ENCODE assay signal across 8 mouse cellular contexts in the genomic region with DNA sequence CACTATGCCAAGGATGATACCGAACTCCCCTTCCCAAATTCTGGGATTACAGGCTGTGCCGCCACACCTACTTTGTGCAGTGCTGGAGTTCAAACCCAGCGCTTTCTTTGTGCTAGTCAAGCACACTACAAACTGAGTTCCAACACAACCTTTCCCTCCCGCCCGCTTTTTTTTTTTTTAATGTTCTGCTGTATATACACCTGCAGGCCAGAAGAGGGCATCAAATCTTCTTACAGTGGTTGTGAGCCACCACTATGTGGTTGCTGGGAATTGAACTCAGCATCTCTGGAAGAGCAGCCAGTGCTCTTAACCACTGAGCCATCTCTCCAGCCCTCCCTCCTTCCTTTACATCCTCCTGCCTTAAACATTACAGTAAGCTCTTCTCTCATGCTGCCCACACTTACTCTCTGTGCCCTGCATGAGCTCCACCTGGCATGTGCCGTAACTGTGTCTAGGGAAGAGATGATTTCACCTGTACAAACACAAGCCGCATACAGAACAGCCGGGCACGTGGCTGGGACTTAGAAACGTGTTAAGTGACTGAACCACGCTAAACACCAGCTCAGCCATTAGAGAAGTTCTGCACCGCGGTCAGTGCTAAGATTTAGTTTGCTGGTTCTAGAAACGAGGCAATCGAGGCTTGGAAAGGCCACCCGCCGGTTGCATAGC. TPM values are rescaled to one million over a fixed set of nuclear protein-coding genes. Genes with fewer than 3 reads are reported as not detected.
A peak's percentile ranks its signal among the peaks of the same experiment; 100 is the strongest.
DNase-seq lines count a peak whose midpoint lies in the region; ATAC-seq and TF ChIP-seq lines count a peak whose summit lies in the region.

No protein-coding gene starts in this region.

- intact Hi-C loops in heart, postnatal 25 days (cut with DNase I), result no loop called here

- TF ChIP-seq EP300 in ES-Bruce4 (IDR thresholded peaks at IDR 0.05; ENCODE audit: insufficient read depth, low read depth, low read length), result no peak

- no peak for DNase-seq in heart, postnatal 25 days (ENCODE audit: low spot score)
- no peak for DNase-seq in forebrain, embryonic 11.5 days (ENCODE audit: low spot score)
- DNase-seq in layer of hippocampus, adult 9-11 months, result no peak
- no peak for DNase-seq in spleen, postnatal 14 days (ENCODE audit: low spot score in 2 of 2)

- no peaks in the 10 kb centered on the region; the same call in 1 of the 2 replicates for H3K27me3 ChIP-seq in heart, embryonic 11.5 days (ENCODE audit: control insufficient read depth, insufficient read depth, low read length)
- no peaks in the 10 kb centered on the region for H3K27me3 ChIP-seq in ES-Bruce4 (ENCODE audit: control insufficient read depth, insufficient read depth, low read length, poor library complexity, severe bottlenecking)
- H3K27me3 ChIP-seq in forebrain, embryonic 11.5 days (ENCODE audit: control insufficient read depth, insufficient read depth, low read length), result no peaks in the 10 kb centered on the region
- H3K27me3 ChIP-seq in limb, embryonic 13.5 days, result no peaks in the 10 kb centered on the region

- no peak for TF ChIP-seq POLR2A in ES-Bruce4 (IDR thresholded peaks at IDR 0.05; ENCODE audit: insufficient read depth, low read length)
- TF ChIP-seq POLR2A in olfactory bulb, adult 2 months (IDR thresholded peaks at IDR 0.05; ENCODE audit: insufficient read depth, low read depth, low read length), result no peak

- no peak overlapping the region for H3K9ac ChIP-seq in heart, embryonic 11.5 days (ENCODE audit: low read depth, low read length)
- H3K9ac ChIP-seq in ES-Bruce4 (ENCODE audit: low read depth, poor library complexity, severe bottlenecking), result peak overlapping the region; percentile 30
- no peak overlapping the region for H3K9ac ChIP-seq in forebrain, embryonic 11.5 days (ENCODE audit: low read length)
- 0 out of 2 replicates have a peak overlapping the region, but pooled peaks have one; percentile 54 for H3K9ac ChIP-seq in limb, embryonic 13.5 days

- no peaks in the 10 kb centered on the region for H3K4me1 ChIP-seq in heart, embryonic 11.5 days (ENCODE audit: control insufficient read depth, insufficient read depth, low read length)
- peaks cover 4% of the 10 kb centered on the region for H3K4me1 ChIP-seq in ES-Bruce4 (ENCODE audit: control insufficient read depth, insufficient read depth, low read length)
- H3K4me1 ChIP-seq in forebrain, embryonic 11.5 days (replicated peaks; ENCODE audit: control insufficient read depth, insufficient read depth, low read length), result no peaks in the 10 kb centered on the region
- H3K4me1 ChIP-seq in limb, embryonic 13.5 days, result peaks cover 5% of the 10 kb centered on the region; the same call in 1 of the 2 replicates
- peaks cover 5% of the 10 kb centered on the region; the same call in 1 of the 2 replicates for H3K4me1 ChIP-seq in olfactory bulb, adult 2 months (ENCODE audit: control insufficient read depth, insufficient read depth, low read length)

- no peak overlapping the region for H3K27ac ChIP-seq in heart, embryonic 11.5 days (ENCODE audit: low read depth, low read length)
- 0 out of 2 replicates have a peak overlapping the region, but pooled peaks have one; percentile 0 for H3K27ac ChIP-seq in ES-Bruce4 (ENCODE audit: insufficient read depth, low read length)
- no peak overlapping the region for H3K27ac ChIP-seq in forebrain, embryonic 11.5 days (ENCODE audit: low read depth, low read length)
- no peak overlapping the region for H3K27ac ChIP-seq in limb, embryonic 13.5 days
- no peak overlapping the region for H3K27ac ChIP-seq in olfactory bulb, adult 2 months (ENCODE audit: insufficient read depth, low read depth, low read length)

- H3K4me3 ChIP-seq in heart, embryonic 11.5 days (ENCODE audit: low read depth, low read length), result peak overlapping the region; percentile 28
- peak overlapping the region; percentile 23 for H3K4me3 ChIP-seq in ES-Bruce4 (ENCODE audit: low read depth, low read length)
- peak overlapping the region; percentile 3; the same call in 1 of the 2 replicates for H3K4me3 ChIP-seq in forebrain, embryonic 11.5 days (ENCODE audit: low read depth, low read length)
- peak overlapping the region; percentile 38 for H3K4me3 ChIP-seq in limb, embryonic 13.5 days
- H3K4me3 ChIP-seq in olfactory bulb, adult 2 months (ENCODE audit: insufficient read depth, low read depth, low read length), result peak overlapping the region; percentile 5; the same call in 1 of the 2 replicates

- no peak for ATAC-seq in heart, embryonic 11.5 days (replicated peaks; ENCODE audit: insufficient number of reproducible peaks, low FRiP score, low TSS enrichment)
- ATAC-seq in forebrain, embryonic 11.5 days (replicated peaks; ENCODE audit: low FRiP score), result peak; percentile 25; the same call in 1 of the 2 replicates
- 0 out of 2 replicates have a peak, but pooled peaks have one; percentile 16 for ATAC-seq in limb, embryonic 13.5 days (ENCODE audit: low FRiP score, low read depth)

- H3K36me3 ChIP-seq in heart, embryonic 11.5 days (ENCODE audit: control insufficient read depth, insufficient read depth, low read length), result no peaks in the 10 kb centered on the region
- H3K36me3 ChIP-seq in ES-Bruce4 (ENCODE audit: control insufficient read depth, insufficient read depth, low read length, poor library complexity, severe bottlenecking), result peaks cover 2% of the 10 kb centered on the region; the same call in 1 of the 2 replicates
- no peaks in the 10 kb centered on the region for H3K36me3 ChIP-seq in forebrain, embryonic 11.5 days (ENCODE audit: control insufficient read depth, insufficient read depth, low read length)
- peaks cover 6% of the 10 kb centered on the region for H3K36me3 ChIP-seq in limb, embryonic 13.5 days

- WGBS in heart, embryonic 11.5 days (ENCODE audit: insufficient replicate concordance), result 48% methylated on average over 17 of the region's 17 CpGs
- WGBS in forebrain, embryonic 11.5 days, result 45% methylated on average over 17 of the region's 17 CpGs
- WGBS in limb, embryonic 13.5 days, result 47% methylated on average over 17 of the region's 17 CpGs
- 46% methylated on average over 17 of the region's 17 CpGs for WGBS in olfactory bulb, adult 2 months

- H3K9me3 ChIP-seq in heart, embryonic 11.5 days (replicated peaks; ENCODE audit: control insufficient read depth, low read length), result no peaks in the 10 kb centered on the region
- no peaks in the 10 kb centered on the region for H3K9me3 ChIP-seq in ES-Bruce4 (replicated peaks; ENCODE audit: control insufficient read depth, insufficient read depth, low read length, poor library complexity, severe bottlenecking)
- no peaks in the 10 kb centered on the region for H3K9me3 ChIP-seq in forebrain, embryonic 11.5 days (ENCODE audit: control insufficient read depth, low read length)
- no peaks in the 10 kb centered on the region for H3K9me3 ChIP-seq in limb, embryonic 13.5 days

- no peak for TF ChIP-seq CTCF in ES-Bruce4 (IDR thresholded peaks at IDR 0.05; ENCODE audit: low read depth, low read length)
- TF ChIP-seq CTCF in olfactory bulb, adult 2 months (IDR thresholded peaks at IDR 0.05; ENCODE audit: insufficient read depth, low read depth, low read length), result no peak

- peak overlapping the region; percentile 54 for H3K4me2 ChIP-seq in heart, embryonic 11.5 days
- peak overlapping the region; percentile 37; the same call in 1 of the 2 replicates for H3K4me2 ChIP-seq in forebrain, embryonic 11.5 days (ENCODE audit: low read depth, low read length, severe bottlenecking)
- H3K4me2 ChIP-seq in limb, embryonic 13.5 days (replicated peaks), result peak overlapping the region; percentile 58

RNA-seq across cellular contexts. Expression of gene Agtrap, which starts 13.2 kb away (rescaled TPM):
- 12.7 and 17.6 TPM in 2 replicates for polyA plus RNA-seq in heart, embryonic 11.5 days (2014; fragmentation: Nextera tagmentation; extraction: Ambion mirVana)
- total RNA-seq in heart, postnatal 25 days (2021), result 10 to 100 TPM; 43.0 to 43.5 TPM
- 48.2 and 60.6 TPM in 2 replicates for polyA plus RNA-seq in ES-Bruce4 (2011; ENCODE audit: insufficient read depth, insufficient read length, low read depth, missing spikeins)
- polyA plus RNA-seq in forebrain, embryonic 11.5 days (2014; fragmentation: Nextera tagmentation; extraction: Ambion mirVana), result 15.0 and 15.6 TPM in 2 replicates
- polyA plus RNA-seq in limb, embryonic 13.5 days (2015; fragmentation: Nextera tagmentation; extraction: Ambion mirVana), result 13.2 and 14.1 TPM in 2 replicates
- not detected in 2 replicates for polyA plus RNA-seq in olfactory bulb, adult 2 months (2012; ENCODE audit: insufficient read depth, insufficient read length, low replicate concordance, missing spikeins)

RNA-seq across cellular contexts. Expression of gene Mthfr, which starts 35.8 kb away (rescaled TPM):
- 8.9 and 10.4 TPM in 2 replicates for polyA plus RNA-seq in heart, embryonic 11.5 days (2014; fragmentation: Nextera tagmentation; extraction: Ambion mirVana)
- total RNA-seq in heart, postnatal 25 days (2021), result 10 to 100 TPM in 1 of 2 experiments, 1 to 10 TPM in 1; 9.7 to 11.3 TPM
- 9.5 and 13.7 TPM in 2 replicates for polyA plus RNA-seq in ES-Bruce4 (2011; ENCODE audit: insufficient read depth, insufficient read length, low read depth, missing spikeins)
- 25.5 and 27.6 TPM in 2 replicates for polyA plus RNA-seq in forebrain, embryonic 11.5 days (2014; fragmentation: Nextera tagmentation; extraction: Ambion mirVana)
- polyA plus RNA-seq in limb, embryonic 13.5 days (2015; fragmentation: Nextera tagmentation; extraction: Ambion mirVana), result 24.3 and 24.9 TPM in 2 replicates
- not detected in 2 replicates for polyA plus RNA-seq in olfactory bulb, adult 2 months (2012; ENCODE audit: insufficient read depth, insufficient read length, low replicate concordance, missing spikeins)

RNA-seq across cellular contexts. Expression of gene Clcn6, which starts 36.0 kb away (rescaled TPM):
- 6.3 and 7.3 TPM in 2 replicates for polyA plus RNA-seq in heart, embryonic 11.5 days (2014; fragmentation: Nextera tagmentation; extraction: Ambion mirVana)
- total RNA-seq in heart, postnatal 25 days (2021), result 1 to 10 TPM; 8.6 to 8.7 TPM
- 13.7 and 16.7 TPM in 2 replicates for polyA plus RNA-seq in ES-Bruce4 (2011; ENCODE audit: insufficient read depth, insufficient read length, low read depth, missing spikeins)
- 14.6 and 15.5 TPM in 2 replicates for polyA plus RNA-seq in forebrain, embryonic 11.5 days (2014; fragmentation: Nextera tagmentation; extraction: Ambion mirVana)
- polyA plus RNA-seq in limb, embryonic 13.5 days (2015; fragmentation: Nextera tagmentation; extraction: Ambion mirVana), result 7.5 and 8.2 TPM in 2 replicates
- polyA plus RNA-seq in olfactory bulb, adult 2 months (2012; ENCODE audit: insufficient read depth, insufficient read length, low replicate concordance, missing spikeins), result not detected in 2 replicates

RNA-seq across cellular contexts. Expression of gene Mad2l2, which starts 55.5 kb away (rescaled TPM):
- 45.3 and 47.2 TPM in 2 replicates for polyA plus RNA-seq in heart, embryonic 11.5 days (2014; fragmentation: Nextera tagmentation; extraction: Ambion mirVana)
- 10 to 100 TPM; 11.9 to 12.8 TPM for total RNA-seq in heart, postnatal 25 days (2021)
- polyA plus RNA-seq in ES-Bruce4 (2011; ENCODE audit: insufficient read depth, insufficient read length, low read depth, missing spikeins), result 45.9 and 60.3 TPM in 2 replicates
- 68.5 and 75.0 TPM in 2 replicates for polyA plus RNA-seq in forebrain, embryonic 11.5 days (2014; fragmentation: Nextera tagmentation; extraction: Ambion mirVana)
- polyA plus RNA-seq in limb, embryonic 13.5 days (2015; fragmentation: Nextera tagmentation; extraction: Ambion mirVana), result 78.3 and 85.2 TPM in 2 replicates
- polyA plus RNA-seq in olfactory bulb, adult 2 months (2012; ENCODE audit: insufficient read depth, insufficient read length, low replicate concordance, missing spikeins), result not detected in 2 replicates

RNA-seq across cellular contexts. Expression of gene Draxin, which starts 55.8 kb away (rescaled TPM):
- polyA plus RNA-seq in heart, embryonic 11.5 days (2014; fragmentation: Nextera tagmentation; extraction: Ambion mirVana), result 0.06 and 0.16 TPM in 2 replicates
- total RNA-seq in heart, postnatal 25 days (2021), result under 1 TPM; 0.05 to 0.11 TPM
- polyA plus RNA-seq in ES-Bruce4 (2011; ENCODE audit: insufficient read depth, insufficient read length, low read depth, missing spikeins), result 0.17 and 0.22 TPM in 2 replicates
- 3.8 and 5.0 TPM in 2 replicates for polyA plus RNA-seq in forebrain, embryonic 11.5 days (2014; fragmentation: Nextera tagmentation; extraction: Ambion mirVana)
- polyA plus RNA-seq in limb, embryonic 13.5 days (2015; fragmentation: Nextera tagmentation; extraction: Ambion mirVana), result 0.76 and 0.80 TPM in 2 replicates
- polyA plus RNA-seq in olfactory bulb, adult 2 months (2012; ENCODE audit: insufficient read depth, insufficient read length, low replicate concordance, missing spikeins), result not detected in 2 replicates

Comparison
In these comparisons a context has a peak if more than half of its experiments do, and no peak if none do; other contexts are left out.
1. H3K9ac ChIP-seq: peak in ES-Bruce4 (single experiment) and limb, embryonic 13.5 days (single experiment); none in heart, embryonic 11.5 days (single experiment) and forebrain, embryonic 11.5 days (single experiment).
2. RNA of gene Agtrap, which starts 13.2 kb away (polyA plus RNA-seq): 48.2 to 60.6 TPM in ES-Bruce4, 12.7 to 17.6 TPM in heart, embryonic 11.5 days, 15.0 to 15.6 TPM in forebrain, embryonic 11.5 days and 13.2 to 14.1 TPM in limb, embryonic 13.5 days; not detected in olfactory bulb, adult 2 months; every median in the first group is over 10 times any median in the second.
3. Peak in every context shown above with its lines, with median percentiles within 50 percentile points of each other: H3K4me2 ChIP-seq and H3K4me3 ChIP-seq.